Mouse (Mus musculus): ENCODE measurements at regions not wholly inside any gene's neighbourhood (a gene's known extent, or its start where the extent isn't known, plus 50 kb on each side); places are given as distances from the start of the nearest gene placed in this dataset.

DNA sequence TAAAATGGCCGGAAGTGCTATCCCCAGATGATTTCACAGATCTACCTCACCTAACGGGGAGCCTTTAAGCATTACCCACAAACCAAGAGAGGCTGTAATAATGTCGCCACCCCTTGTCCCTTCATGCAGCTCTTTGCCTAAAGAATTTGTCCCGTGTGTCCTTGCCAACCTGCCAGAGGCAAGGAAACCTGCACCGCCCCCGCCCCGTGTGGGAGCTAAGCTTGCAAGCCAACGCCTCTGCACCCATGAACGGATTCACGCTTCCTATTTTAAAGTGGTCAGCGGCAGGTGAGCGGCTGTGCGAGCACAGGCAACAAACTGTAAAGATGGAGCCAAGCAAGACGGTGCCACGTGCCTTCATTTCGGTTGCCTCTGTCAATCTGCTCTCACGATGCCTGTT lies 63.1 kb downstream of the Gm11011 start:
- no peak for DNase-seq

DNA sequence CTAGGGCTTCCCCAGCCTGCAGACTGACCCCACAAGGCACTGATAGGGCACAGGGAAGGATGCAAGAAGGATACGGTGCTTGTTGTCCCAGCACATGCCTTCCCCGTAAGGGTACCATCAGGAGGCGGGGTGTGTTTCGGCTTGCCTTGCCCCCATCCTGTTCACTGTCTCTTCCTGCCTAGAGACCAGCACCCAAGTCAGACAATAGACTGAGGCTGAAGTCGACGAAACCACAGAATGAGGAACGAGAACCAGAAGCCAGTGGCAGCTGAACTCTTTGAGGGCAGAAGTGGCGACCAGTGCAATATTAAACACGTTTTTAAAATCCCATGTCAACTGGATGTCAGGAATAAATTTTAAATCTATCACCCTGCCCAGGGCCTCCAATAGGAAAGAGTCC lies 67.6 kb downstream of the Gm11011 start:
- no peak for DNase-seq

DNA sequence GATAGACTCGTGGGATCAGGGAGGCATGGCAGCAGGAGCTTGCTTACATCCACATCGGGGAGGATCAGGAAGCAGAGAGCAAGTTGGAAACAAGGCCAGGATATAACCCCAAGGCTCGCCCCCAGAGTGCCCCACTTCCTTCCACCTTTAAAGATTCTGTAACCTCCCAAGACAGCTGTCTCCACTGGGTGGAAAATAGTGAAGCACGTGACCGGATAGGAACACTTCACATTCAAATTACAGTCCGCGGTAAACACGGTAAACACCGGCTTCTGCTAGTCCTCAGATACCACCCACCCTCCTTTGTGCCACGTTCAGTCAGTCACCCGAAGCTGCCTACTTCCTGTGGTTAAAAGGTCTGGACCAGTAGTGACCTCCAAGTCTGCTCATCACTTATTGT lies 72.2 kb downstream of the Gm11011 start:
- DNase-seq = no peak

DNA sequence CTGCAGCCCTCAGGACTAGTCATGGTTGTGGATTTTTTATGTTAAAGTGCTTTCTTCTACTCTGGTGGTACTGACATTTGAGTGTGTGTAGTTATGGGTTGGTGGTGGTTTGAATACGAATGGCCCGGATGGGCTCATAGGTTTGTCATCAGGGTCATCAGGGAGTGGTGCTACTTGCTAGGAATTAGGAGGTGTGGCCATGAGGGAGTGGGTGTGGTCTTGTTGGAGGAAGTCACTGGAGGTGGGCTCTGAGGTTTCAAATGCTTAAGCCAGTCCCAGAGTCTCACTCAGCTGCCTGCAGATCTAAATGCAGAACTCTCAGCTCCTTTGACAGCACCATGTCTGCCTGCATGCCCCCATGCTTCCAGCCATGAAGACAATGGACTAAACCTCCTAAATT lies 76.8 kb downstream of the Gm11011 start:
- DNase-seq = no peak

DNA sequence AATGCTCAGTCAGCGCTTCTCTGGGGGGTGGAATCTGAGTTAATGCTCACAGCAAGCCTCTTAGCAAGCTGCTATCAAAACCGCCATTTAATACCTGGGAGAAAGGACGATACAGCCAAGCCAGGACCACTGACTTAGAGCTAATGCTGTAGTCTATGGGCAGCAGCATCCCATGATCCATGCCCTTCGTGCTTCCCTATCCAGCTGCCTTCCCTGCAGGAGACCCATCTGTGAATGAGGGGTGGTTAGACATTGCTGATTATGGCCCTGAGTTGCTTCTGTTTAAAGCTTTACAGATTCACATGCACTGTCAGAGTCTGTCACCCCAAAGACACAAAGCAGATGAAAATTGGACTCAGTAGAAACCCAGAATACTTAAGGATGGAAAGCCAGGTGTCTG lies 78.1 kb downstream of the Gm11011 start:
- DNase-seq = no peak

DNA sequence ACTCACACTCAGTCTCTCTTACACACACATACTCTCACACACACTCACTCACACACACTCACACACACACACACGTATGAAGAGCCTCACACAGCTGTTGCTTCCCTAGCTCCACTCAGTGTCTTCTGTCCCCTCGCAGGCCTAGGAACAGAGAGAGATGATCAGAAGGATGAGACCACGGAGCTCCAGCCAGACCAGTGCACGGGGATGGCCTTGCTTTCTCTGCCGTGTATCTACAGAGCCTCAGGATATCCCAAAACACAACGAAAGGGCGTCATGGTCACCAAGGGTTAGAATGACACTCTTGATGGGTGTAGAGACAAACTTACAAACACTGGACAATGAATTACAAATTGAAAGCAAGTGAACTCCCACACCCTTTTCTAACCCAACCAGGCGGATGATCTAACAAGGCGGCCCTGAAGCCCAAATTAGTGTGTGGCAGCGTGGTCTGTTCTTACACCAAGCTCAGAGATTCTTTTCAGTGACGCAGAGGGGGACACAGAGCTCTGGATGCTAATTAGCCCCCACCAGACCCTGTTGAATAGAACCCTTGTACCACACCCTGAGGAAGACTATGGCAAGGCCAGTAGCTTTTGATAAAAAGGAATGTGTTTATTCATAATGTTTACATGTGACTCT lies 83.0 kb downstream of the Gm11011 start:
- DNase-seq = no peak

DNA sequence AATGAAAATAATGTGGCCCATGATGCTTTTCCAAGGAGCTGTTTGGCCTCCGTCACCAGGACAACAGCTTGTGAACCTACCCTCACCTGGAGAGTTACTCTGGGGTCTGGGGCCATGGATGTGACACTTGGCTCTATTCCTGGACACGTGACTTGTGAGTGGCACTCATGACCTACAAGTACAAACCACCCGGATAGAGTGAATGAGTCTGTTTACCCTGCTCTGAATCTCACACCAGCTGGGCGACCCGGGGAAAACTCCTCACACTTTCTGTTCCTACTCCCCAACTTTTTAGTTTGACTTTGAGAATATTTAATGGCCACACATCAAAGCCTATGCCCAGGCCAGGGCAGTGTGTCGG lies 84.0 kb downstream of the Gm11011 start:
- DNase-seq = no peak

DNA sequence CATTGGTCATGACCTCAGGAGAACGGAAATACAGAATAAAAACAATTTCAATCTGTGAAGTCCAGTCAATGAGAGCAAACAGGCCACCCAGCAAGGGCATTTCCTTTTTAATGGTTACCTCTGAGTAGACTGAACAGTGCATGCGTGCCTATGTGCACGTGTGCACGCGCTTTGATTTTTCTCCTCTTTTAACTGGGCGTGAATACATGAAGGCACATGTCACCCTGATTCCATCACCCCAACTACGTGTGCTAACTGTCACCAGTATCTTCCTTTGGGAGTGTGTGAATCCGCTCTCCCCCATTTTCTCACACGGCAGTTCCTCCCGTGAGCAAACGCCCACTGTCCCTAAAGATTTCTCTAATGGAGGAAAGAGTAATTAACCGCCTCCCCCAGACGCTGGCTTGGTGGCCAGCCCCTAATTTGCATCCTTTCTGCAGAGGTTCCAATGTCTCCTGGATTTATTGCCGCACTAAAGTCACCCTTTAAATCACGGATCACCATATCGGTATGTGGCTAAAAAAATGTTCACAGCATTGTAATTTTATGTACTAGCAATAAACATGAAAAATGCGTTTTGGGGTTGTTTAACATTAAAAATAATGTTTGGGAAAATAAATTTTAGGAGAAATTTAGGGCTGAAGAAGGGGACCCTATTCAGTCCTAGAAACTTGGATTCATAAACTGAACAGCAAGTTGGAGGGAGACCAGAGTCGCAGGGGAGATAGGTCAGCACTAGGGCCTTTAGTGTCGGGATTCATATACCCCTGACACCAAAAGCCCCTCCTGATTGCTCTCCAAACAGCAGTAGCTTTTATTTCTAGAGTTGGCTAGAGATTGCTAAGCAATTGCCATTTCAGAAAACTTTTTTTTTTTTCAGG lies 84.6 kb downstream of the Gm11011 start:
- DNase-seq = no peak

DNA sequence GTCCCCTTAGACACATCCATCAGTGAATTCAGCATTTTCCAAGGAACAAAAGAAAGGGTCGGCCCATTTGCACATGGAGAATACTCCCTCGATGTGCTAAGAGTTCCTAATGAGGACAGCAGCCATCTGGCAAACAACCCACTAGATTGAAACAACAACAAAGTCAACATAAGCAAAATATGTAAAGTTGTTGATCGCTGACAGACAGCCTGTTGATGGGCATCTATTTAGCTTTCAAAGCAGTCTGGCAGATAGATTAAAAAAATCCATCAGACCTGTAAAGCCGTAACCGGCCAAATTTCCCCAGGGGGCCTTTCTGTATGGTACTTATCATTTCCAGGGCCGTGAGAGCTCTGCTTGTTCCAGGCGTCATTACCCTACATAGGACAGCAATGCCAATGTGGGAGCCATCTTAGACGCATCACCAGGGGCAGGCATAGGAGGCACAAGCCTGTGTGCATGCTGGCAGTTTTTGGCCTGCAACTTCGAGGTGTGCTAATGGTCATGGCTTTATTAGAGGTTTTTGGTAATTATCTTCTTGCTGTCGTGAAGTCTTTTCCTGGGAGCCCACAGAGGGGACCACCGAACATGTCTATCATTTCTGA lies 85.7 kb downstream of the Gm11011 start:
- DNase-seq = no peak

DNA sequence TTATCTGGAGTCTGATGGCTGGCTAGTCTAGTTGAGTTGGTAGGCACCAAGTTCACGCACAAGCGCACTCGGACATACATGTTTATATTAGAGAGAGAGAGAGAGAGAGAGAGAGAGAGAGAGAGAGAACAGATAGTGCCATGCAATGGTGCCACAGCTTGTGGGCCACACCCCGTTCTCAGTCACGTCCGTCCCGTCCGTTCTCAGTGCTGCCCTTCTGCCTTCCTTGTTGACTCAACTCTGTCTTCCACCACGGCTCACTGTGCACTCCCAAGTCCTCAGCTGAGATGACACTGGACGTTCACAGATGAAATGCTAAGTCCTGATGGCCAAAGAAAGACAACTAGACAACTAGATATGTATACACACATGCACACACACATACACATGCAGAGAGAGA lies 92.2 kb downstream of the Gm11011 start:
- no peak for DNase-seq

DNA sequence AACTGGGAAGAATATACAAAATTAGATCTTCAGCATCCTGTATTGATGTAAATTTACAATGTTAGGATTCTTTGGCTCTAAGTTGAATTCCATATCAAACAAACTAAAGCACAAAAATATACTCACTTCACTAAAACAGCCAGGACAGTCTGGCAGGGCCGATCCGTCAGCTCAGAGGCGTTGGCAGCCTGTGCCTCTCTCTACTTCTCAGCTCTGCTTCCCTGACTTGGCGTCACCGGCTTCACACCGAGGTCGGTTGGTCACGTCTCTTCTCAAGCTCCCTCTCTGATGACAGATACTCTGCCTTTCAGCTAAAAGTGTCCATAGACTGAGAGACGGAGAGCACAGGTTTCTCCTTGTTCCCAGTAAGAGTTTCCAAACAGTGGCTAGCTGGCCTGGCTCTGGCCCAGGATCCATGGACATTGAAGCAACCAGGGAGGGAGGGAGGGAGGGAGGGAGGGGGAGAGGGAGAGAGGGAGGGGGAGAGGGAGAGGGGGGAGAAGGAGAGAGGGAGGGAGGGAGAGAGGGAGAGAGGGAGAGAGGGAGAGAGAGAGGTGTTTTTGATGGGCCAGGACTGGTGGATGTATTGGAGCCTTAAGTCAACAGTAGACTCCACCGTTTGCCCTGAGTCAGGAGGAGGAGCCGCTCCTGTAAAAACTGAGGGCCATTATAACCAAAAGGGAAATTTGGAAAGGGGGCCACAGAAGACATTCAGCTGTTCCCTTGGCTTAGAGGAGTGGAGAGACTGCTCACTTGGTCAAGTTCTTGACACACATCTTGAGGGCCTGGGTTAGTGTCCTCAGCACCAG lies 92.8 kb downstream of the Gm11011 start:
- no peak for DNase-seq

GRCm38 (mm10) chr2:169493609-169494275 lies 93.8 kb downstream of the Gm11011 start:
- DNase-seq = no peak

DNA sequence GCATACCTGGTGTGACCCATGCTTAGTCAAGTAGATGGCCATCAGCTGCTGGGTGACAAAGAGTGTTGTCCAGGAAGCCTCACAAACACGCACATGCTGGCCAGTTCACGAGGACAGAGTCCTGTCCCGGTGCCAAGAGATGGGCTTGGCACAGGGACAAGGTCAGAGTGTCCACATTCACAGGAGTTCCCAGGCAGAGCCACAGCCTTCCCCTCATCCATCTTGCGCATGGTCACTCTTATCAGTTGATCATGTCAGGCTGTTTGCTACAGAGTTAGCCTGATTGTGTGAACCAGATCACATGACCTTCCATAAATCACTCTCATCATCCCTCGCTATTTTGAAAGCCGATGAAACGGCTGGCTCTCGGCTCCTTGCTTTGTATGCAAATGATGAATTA lies 103.6 kb downstream of the Gm11011 start:
- DNase-seq = peak; percentile 53

DNA sequence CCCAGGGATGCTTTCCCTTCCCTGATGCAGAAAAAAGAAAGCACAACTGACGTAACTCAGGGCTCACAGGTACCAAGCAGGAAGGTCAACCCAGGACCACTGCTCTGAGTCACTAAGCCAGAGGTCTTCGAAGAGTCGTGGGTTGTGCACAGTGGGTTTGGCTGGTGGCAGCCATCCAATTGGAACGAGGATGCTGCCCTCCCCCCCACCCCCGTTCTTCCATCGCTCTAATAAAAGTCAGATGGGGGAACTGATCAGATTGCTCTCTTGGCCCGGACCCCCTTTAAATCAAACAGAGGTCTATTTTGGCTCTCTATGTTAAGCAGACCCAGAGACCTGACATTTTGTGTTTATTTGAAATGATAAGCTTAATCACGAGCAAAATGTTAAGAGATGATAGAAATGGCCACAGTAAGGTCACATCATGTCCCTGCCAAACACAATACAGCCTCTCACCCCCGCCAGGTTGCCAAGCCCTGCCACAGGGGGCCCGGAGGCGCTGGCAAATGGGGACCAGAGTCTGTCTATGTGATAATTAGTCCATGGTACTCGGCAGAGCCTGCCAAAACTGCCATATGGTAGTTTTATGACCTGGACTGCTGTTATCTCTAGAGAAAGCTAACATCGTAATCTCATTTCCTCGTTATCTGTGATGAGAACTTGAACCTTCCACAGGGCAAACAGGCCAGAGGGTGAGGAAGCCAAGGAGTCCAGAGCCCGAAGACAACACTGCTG lies 105.6 kb downstream of the Gm11011 start:
- peak; percentile 12 for DNase-seq

- no peak for DNase-seq
These were observed 113.0 kb downstream of the Gm11011 start for GRCm38 (mm10) chr2:169474418-169475112.

- no peak for DNase-seq
These were observed 118.0 kb downstream of the Gm11011 start for GRCm38 (mm10) chr2:169469538-169469937.

GRCm38 (mm10) chr2:169467621-169468020 lies 119.9 kb downstream of the Gm11011 start:
- DNase-seq = no peak

GRCm38 (mm10) chr2:169464106-169464505 lies 123.4 kb downstream of the Gm11011 start:
- DNase-seq = no peak

GRCm38 (mm10) chr2:169461491-169462039 lies 126.0 kb downstream of the Gm11011 start:
- no peak for DNase-seq

- no peak for DNase-seq
These were observed 134.6 kb downstream of the Gm11011 start for GRCm38 (mm10) chr2:169452956-169453355.
